Mouse (Mus musculus) natural killer cell, adult 2 months (primary cell): ENCODE data around the gene Cog1.
A peak's percentile ranks its signal among the peaks of the same experiment; 100 is the strongest.

Source experiments
- DNase-seq, 2 experiments: peaks; one replicate each; pipeline ENCODE4 v3.0.0; 2022; ENCODE audit warnings: low spot score in 2 of 2

Cog1 gene

GRCm38 (mm10) chr11:113648690-113649352 is at the start of gene Cog1:
Cog1 (plus strand) TSS chr11:113649169.
- no peak for DNase-seq

- DNase-seq: no peak
Observed at GRCm38 (mm10) chr11:113600526-113601245, 48.3 kb upstream of the Cog1 start.

- DNase-seq: no peak
Observed at GRCm38 (mm10) chr11:113601616-113602343, 47.2 kb upstream of the Cog1 start.

DNA sequence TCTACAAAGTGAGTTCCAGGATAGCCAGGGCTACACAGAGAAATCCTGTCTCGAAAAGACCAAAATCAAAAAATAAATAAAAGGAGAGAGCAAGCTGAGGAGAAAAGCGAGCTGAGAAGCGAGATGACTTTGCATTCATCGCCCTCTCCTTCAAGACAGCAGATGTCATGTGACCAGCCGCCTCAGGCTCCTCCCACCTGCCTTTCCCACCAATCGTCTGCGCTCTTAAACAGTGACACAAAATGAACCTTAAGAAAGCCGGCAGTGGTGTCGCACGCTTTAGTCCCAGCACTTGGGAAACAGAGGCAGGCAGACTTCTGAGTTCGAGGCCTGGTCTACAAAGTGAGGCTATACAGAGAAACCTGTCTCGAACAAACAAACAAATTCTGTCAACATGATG is 41.4 kb upstream of the Cog1 start:
- DNase-seq: no peak

DNA sequence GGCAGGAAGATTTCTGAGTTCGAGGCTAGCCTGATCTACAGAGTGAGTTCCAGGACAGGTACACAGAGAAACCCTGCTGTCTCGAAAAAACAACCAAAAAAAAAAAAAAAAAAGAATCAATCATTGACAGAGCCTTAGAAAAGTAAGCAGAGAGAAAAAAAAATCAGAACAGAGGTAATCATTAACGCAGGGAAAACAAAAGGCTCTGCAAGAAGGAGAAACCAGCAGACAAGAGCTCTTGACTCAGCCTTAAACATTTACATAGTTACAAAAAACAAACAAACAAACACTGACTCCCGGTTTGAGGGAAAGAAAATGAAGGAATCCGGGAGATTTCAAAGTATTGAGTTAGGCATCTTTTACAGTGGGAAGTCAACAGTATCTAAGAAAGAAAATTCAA is 39.4 kb upstream of the Cog1 start:
- no peak for DNase-seq

GRCm38 (mm10) chr11:113610266-113610665 is 38.7 kb upstream of the Cog1 start:
- no peak for DNase-seq

- no peak for DNase-seq
Observed at GRCm38 (mm10) chr11:113611112-113611646, 37.8 kb upstream of the Cog1 start.

DNA sequence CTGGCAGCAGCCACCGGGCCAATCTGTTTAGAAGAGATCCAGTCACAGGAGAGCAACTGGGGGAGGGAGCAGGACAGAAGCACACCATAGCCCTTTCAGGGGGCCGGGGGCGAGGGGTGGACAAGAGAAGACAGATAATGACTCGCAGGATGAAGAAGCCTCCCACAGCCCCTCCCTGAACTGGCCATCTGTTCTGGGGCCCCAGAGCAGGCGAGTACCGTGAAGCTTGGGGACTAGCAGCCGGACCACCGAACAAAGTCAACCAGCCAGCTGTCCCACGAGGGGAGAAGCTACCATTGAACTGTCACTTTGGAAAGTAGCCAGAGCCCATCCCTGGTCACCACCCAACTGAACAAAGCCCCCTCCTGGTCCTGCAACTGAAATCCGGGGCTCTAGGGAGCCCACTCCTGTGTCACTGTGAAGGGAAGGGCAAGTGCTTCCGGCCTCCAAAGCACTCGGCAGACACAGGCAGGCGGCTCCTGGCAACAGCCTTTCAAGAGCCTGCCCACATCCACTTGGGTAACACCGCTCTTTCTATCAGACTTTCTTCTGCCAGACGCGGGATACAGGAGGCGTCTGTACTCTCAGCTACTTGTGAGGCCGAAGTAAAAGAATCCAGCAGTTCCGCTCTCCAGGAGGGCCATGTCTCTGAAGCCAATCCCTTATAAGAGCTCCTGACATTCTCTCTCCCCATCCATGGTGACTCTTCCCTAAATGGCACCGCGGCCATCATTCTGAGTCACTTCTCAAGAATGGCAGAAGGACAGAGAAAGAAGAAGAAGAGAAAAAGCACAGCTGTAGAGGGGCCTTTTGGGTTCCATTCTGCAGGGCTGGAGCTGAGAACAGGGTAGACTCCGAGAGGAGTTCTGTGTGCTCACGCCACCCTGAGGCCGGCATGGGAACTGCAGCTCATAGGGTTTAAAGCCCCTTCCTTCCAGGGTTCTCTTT is 37.0 kb upstream of the Cog1 start:
- DNase-seq: peak; percentile 8 to 51

GRCm38 (mm10) chr11:113614476-113614875 is 34.5 kb upstream of the Cog1 start:
- DNase-seq: no peak

- peak; percentile 47 to 85 for DNase-seq
Observed at GRCm38 (mm10) chr11:113617132-113617911, 31.6 kb upstream of the Cog1 start.

DNA sequence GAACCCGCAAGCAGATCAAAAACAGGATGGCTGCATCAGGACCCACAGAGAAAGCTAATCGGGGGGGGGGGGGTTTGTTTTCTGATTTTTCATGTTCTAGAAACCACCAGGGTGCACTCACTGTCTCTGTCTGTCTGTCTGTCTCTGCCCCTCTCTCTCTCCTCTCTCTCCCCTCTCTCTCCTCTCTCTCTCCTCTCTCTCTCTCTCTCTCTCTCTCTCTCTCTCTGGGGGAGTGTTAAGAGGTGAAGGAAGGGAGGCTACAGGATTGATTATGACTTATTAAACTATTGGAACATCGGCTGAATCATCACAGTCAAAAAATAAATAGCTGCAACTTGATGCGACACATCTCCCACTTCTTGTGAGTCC is 30.7 kb upstream of the Cog1 start:
- DNase-seq: no peak

DNA sequence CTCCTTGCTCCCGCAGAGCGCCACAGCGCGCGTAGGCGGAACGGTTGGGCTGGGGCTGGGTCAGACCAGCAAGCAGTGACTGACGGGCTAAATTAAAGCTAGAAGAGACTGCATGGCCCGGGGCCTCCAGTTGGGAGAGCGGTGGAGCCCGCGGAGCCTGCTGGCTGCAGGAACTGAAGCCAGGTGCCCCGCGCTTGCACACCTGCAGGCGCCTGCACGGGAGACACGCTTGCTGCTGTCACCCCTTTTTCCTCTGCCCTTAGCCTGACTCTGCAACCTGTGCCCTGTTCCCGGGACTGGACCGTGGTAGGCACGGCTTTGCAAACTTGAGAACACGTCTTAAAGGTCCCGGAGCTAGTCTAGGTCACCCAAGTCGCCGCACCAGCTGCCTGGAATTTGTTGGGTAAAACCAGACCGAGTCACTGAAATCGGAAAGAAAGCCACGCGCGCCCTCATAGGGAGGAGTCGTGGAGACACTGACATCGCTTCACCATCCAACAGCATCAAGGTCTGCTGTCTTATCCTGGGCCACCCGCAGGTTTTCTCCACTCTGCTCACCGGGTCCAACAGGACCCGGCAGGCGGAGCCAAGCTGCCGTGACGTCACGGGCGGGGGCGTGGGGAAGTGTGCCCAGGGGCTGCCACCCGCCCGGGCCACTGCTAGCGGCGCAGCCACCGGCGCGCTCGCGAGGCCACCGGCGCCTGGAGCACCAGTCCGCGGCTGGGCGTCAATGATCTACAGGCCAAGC is 30.1 kb upstream of the Cog1 start, which contains the start of gene Sstr2:
TSS of gene Sstr2 (plus strand) at position 671 of the 748 bp plus-strand sequence.
- DNase-seq: peak; percentile 42 to 73

- DNase-seq: no peak
Observed at GRCm38 (mm10) chr11:113619420-113620080, 29.4 kb upstream of the Cog1 start.

- DNase-seq: no peak
Observed at GRCm38 (mm10) chr11:113621001-113621400, 28.0 kb upstream of the Cog1 start.

- no peak for DNase-seq
Observed at GRCm38 (mm10) chr11:113622028-113622427, 26.9 kb upstream of the Cog1 start.

DNA sequence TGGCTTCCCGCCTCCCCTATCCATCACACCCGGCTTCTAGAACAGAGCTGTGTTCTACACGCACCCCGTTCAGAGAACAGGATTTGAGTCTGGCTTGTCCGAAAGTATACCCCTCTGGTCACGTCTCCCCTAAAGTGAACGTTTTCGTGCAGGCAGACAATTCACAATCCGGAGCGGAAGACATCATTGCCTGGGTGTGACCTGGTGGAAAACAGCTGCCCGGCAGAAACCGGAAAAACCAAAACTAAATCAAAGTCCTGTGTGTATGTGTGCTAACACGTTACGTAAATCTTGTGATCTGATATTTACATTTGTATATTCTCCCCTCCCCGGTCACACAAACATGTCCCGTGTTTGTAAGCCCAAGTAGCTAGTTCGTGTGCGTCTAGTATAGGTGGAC is 23.5 kb upstream of the Cog1 start:
- no peak for DNase-seq

- DNase-seq: no peak
Observed at GRCm38 (mm10) chr11:113627785-113628184, 21.2 kb upstream of the Cog1 start.

GRCm38 (mm10) chr11:113630642-113631041 is 18.3 kb upstream of the Cog1 start:
- DNase-seq: no peak

- DNase-seq: no peak
Observed at GRCm38 (mm10) chr11:113631302-113631701, 17.7 kb upstream of the Cog1 start.
